Mouse (Mus musculus) hindbrain, embryonic 16.5 days (tissue): ENCODE data around the gene Adamts15. TPM values are rescaled to one million over a fixed set of nuclear protein-coding genes. Genes with fewer than 3 reads are reported as not detected.

Experiments
- ATAC-seq: fragments of 200-750 bp; cut with Nextera tagmentation; 2 replicates; pipeline ENCODE4 v1.8.0; 2017; ENCODE audit warnings: moderate TSS enrichment, moderate library complexity
- H3K27ac ChIP-seq: fragments of 300-500 bp; sonication (generic); 2 replicates; pipeline ENCODE4 v1.5.1; 2014; ENCODE audit warnings: low read depth, mild to moderate bottlenecking, control low read depth, low read length, moderate library complexity
- H3K27me3 ChIP-seq: fragments of 300-500 bp; sonication (generic); replicated peaks from 2 replicates; pipeline ENCODE4 v1.6.1; 2014; ENCODE audit warnings: low read length; ENCODE audit not compliant: control insufficient read depth, insufficient read depth
- H3K36me3 ChIP-seq: fragments of 300-500 bp; sonication (generic); 2 replicates; pipeline ENCODE4 v1.6.1; 2014; ENCODE audit warnings: mild to moderate bottlenecking, low read length, moderate library complexity, mixed read lengths; ENCODE audit not compliant: control insufficient read depth, insufficient read depth
- H3K4me1 ChIP-seq: fragments of 300-500 bp; sonication (generic); 2 replicates; pipeline ENCODE4 v1.6.1; 2014; ENCODE audit warnings: low read depth, low read length; ENCODE audit not compliant: control insufficient read depth, insufficient read depth
- H3K4me2 ChIP-seq: fragments of 300-500 bp; sonication (generic); 2 replicates; pipeline ENCODE4 v1.6.1; 2014; ENCODE audit warnings: mild to moderate bottlenecking, low read length, control low read depth, moderate library complexity
- H3K4me3 ChIP-seq: fragments of 300-500 bp; sonication (generic); 2 replicates; pipeline ENCODE4 v1.5.1; 2014; ENCODE audit warnings: mild to moderate bottlenecking, low read length, control low read depth, moderate library complexity
- H3K9ac ChIP-seq: fragments of 300-500 bp; sonication (generic); 2 replicates; pipeline ENCODE4 v1.6.1; 2014; ENCODE audit warnings: low read depth, mild to moderate bottlenecking, control low read depth, low read length, moderate library complexity
- H3K9me3 ChIP-seq: fragments of 300-500 bp; sonication (generic); 2 replicates; pipeline ENCODE4 v1.6.1; 2014; ENCODE audit warnings: mild to moderate bottlenecking, low read length, moderate library complexity; ENCODE audit not compliant: control insufficient read depth
- WGBS: fragments of 180-500 bp; shearing (Covaris S2); extraction: QIAGEN DNeasy Blood & Tissue Kit; methylation state at CpG from one replicate; pipeline ENCODE4 v1.1.7; 2014; 5-methylcytosine and 5-hydroxymethylcytosine counted together
- polyA plus RNA-seq: library from polyadenylated mRNA; unstranded; fragments of >200 nt; fragmentation: Nextera tagmentation; extraction: Ambion mirVana; gene quantifications from 2 replicates; pipeline ENCODE4 v1.2.1, GENCODE M21; 2015

Gene Adamts15
- polyA plus RNA-seq, 1 experiment from 2014 or later = 6.2 TPM

- no peak overlapping the region for H3K27ac ChIP-seq
- H3K9me3 ChIP-seq = no peaks in the 10 kb centered on the region
- no peak overlapping the region for H3K4me2 ChIP-seq
- no peaks in the 10 kb centered on the region for H3K4me1 ChIP-seq
- H3K9ac ChIP-seq = no peak overlapping the region
- ATAC-seq = no peak
- WGBS = 86% methylated on average over 7 of the region's 7 CpGs
- H3K27me3 ChIP-seq = no peaks in the 10 kb centered on the region
- H3K4me3 ChIP-seq = no peak overlapping the region
- no peaks in the 10 kb centered on the region for H3K36me3 ChIP-seq
These were observed 42.9 kb downstream of the Adamts15 start for GRCm38 (mm10) chr9:30879248-30879946.

DNA sequence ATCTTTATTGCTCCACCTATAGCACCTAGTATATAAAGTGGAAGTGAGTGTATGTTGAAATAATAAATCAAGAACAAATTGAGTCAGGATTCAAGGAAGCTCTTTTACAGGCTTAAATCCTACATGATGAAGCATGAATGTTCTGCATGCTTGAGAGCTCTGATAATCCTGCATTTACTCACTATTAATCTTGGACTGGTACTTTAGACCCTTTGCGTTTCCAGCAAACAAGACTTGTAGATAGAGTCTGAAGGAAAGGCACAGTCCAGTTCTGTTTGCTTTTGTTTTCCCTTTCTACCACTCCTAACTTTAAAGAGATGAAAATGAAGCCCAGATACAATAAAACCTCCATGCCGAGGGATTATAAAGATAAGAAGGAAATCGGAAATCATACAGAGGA is 45.7 kb downstream of the Adamts15 start:
- Histone ChIP-seq H3K27me3 (no peaks in the 10 kb centered on the region), H3K4me3 (no peak overlapping the region), H3K4me2 (no peak overlapping the region), H3K27ac (no peak overlapping the region), H3K9me3 (no peaks in the 10 kb centered on the region), H3K9ac (no peak overlapping the region), H3K36me3 (no peaks in the 10 kb centered on the region), H3K4me1 (no peaks in the 10 kb centered on the region)
- 90% methylated on average over 3 of the region's 3 CpGs for WGBS
- ATAC-seq = no peak

DNA sequence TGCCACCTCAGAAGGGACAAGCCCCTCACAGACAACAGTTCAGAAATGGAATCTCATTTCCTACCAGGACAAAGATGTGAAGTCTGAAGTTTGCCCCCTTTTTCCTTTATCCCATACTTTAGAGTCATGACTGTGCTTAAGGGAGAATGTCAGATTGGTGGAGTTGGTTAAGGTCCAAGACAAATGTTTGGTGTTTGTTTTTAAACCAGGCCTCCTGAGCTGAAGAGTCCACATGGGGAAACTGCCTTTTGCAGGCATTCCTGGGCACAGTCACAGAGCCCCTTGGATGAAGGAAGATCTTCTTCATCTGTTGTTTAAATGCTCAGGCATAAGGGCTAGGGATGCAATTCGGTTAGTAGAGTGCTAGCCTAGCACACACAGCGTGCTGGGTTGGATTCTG is 66.4 kb downstream of the Adamts15 start:
- Histone ChIP-seq H3K27ac (no peak overlapping the region), H3K4me2 (no peak overlapping the region), H3K27me3 (no peaks in the 10 kb centered on the region), H3K4me3 (no peak overlapping the region), H3K36me3 (no peaks in the 10 kb centered on the region), H3K4me1 (no peaks in the 10 kb centered on the region), H3K9me3 (no peaks in the 10 kb centered on the region), H3K9ac (no peak overlapping the region)
- 80% methylated on average over 2 of the region's 2 CpGs for WGBS
- ATAC-seq = no peak

DNA sequence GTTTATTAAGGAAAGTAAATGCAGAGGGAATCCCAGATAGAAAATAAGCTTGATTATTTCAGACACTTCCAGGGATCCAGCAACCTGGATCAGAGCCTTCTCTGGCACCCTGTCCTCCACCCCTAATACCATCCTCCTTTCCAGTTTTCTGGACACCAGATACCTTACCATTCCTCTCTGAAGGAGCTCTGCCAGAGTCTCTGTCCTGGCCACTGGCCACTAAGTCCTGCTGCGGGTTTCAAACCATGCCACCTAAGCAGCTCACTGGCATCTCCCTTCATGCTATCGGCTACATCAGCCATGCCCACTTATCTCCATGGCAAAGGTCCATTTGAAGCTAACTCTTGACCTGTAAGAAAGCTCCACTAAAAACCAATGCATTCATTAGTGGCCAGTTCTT is 70.4 kb downstream of the Adamts15 start:
- Histone ChIP-seq H3K4me1 (no peaks in the 10 kb centered on the region), H3K9me3 (no peaks in the 10 kb centered on the region), H3K27me3 (no peaks in the 10 kb centered on the region), H3K36me3 (no peaks in the 10 kb centered on the region), H3K9ac (no peak overlapping the region), H3K27ac (no peak overlapping the region), H3K4me2 (no peak overlapping the region), H3K4me3 (no peak overlapping the region)
- ATAC-seq = no peak
- whole genome bisulfite sequencing = 80% methylated on average over 2 of the region's 2 CpGs

GRCm38 (mm10) chr9:30849951-30850350 is 72.3 kb downstream of the Adamts15 start:
- H3K27ac ChIP-seq = no peak overlapping the region
- H3K4me1 ChIP-seq = no peaks in the 10 kb centered on the region
- H3K4me2 ChIP-seq = no peak overlapping the region
- no peaks in the 10 kb centered on the region for H3K27me3 ChIP-seq
- no peak overlapping the region for H3K4me3 ChIP-seq
- no peak overlapping the region for H3K9ac ChIP-seq
- no peaks in the 10 kb centered on the region for H3K9me3 ChIP-seq
- no peaks in the 10 kb centered on the region for H3K36me3 ChIP-seq
- ATAC-seq = no peak
- WGBS = 90% methylated on average over 4 of the region's 4 CpGs

DNA sequence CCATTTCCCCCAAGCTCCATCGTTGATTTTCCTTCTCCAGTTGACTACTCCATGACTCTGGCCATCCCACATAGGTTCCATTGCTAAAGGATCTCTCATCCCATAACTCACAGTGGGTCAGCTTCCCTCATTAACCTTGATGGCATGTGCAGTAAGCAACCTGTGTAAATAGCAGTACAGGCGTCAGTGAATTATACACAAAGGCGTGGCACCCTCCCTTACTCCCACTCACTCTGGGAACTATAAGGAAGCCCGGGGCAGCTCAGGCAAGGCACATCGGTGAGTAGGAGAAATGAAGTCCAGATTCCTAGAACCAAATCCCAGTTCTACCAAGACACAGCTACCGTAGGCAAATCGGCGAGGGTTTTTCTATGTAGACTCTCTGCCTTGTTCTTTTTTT is 72.8 kb downstream of the Adamts15 start:
- no peaks in the 10 kb centered on the region for H3K36me3 ChIP-seq
- no peak for ATAC-seq
- no peak overlapping the region for H3K9ac ChIP-seq
- no peaks in the 10 kb centered on the region for H3K9me3 ChIP-seq
- no peak overlapping the region for H3K4me2 ChIP-seq
- WGBS = 92% methylated on average over 8 of the region's 8 CpGs
- H3K27ac ChIP-seq = no peak overlapping the region
- no peaks in the 10 kb centered on the region for H3K27me3 ChIP-seq
- H3K4me3 ChIP-seq = no peak overlapping the region
- no peaks in the 10 kb centered on the region for H3K4me1 ChIP-seq

Other genes starting within 250 kb of the Adamts15 start
- gene Adamts8, start 20.1 kb upstream of the Adamts15 start, polyA plus RNA-seq = 1.8 and 2.8 TPM in 2 replicates
- gene Zbtb44, start 108.2 kb upstream of the Adamts15 start, polyA plus RNA-seq = 2.9 and 3.4 TPM in 2 replicates
- gene St14, start 209.4 kb upstream of the Adamts15 start, polyA plus RNA-seq = 0.93 and 1.2 TPM in 2 replicates